Mouse (Mus musculus): ENCODE results near the gene Lama2. TPM values are rescaled to one million over a fixed set of nuclear protein-coding genes. Genes with fewer than 3 reads are reported as not detected.

Lama2 gene
- total and polyA plus RNA-seq, 2 experiments from 2014 or later: 5.6 to 18.2 TPM

DNA sequence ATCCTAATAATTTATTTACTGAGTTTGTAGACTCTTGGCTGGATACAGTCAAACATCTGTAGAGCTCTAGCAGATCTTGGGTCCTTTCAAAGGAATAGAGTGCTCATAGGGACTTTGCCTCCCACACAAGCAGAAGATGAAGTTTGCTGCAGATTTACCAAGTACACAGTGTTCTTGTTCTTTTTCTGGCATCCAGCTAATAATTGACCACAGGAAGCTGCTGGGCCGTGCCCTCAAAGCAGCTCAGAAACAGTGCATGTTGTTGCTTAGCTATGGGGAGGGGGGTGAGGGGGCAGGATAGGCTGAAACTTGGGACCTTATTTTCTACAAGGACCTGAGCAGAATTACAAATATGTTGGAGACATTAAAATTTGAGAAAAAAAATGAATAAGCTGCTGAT lies 232.0 kb downstream of the Lama2 start:
- DNase-seq (ENCODE audit: low spot score) (peak; percentile 41), ATAC-seq (peak; percentile 79)
- Histone ChIP-seq H3K9me3 (ENCODE audit: low read length) (no peaks in the 10 kb centered on the region), H3K27ac (0 out of 2 replicates have a peak overlapping the region, but pooled peaks have one; percentile 0), H3K4me2 (ENCODE audit: low read depth, low read length) (no peak overlapping the region), H3K4me3 (ENCODE audit: low read length) (no peak overlapping the region), H3K9ac (replicated peaks; ENCODE audit: low read length) (no peak overlapping the region), H3K4me1 (ENCODE audit: insufficient read depth, low read length) (no peaks in the 10 kb centered on the region), H3K36me3 (ENCODE audit: insufficient read depth, low read length) (no peaks in the 10 kb centered on the region), H3K27me3 (ENCODE audit: insufficient read depth, low read length) (no peaks in the 10 kb centered on the region)
- WGBS: 29% methylated on average over 1 of the region's 1 CpGs
- TF ChIP-seq CTCF (IDR thresholded peaks at IDR 0.05; ENCODE audit: low read depth): no peak

DNA sequence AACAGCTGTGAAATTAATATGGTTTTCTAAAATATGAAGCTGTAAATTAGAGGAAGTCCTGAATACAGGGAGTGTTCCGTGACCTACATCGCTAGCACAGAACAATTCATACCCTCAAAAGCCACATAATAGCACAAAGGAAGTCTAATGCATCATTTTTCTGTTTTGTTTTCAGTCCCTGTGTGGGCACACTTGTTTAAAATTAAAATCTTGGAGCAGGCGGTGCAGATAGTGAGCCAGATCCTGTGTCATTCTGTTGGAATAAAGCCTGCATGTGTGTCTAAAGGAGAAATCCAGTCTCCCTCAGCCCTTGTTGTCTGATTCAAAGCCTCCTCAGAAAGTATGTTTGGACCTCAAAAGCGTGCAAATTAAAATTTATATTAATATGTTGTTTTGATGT lies 234.9 kb downstream of the Lama2 start:
- Histone ChIP-seq H3K36me3 (ENCODE audit: insufficient read depth, low read length) (no peaks in the 10 kb centered on the region), H3K27ac (no peak overlapping the region), H3K27me3 (ENCODE audit: insufficient read depth, low read length) (no peaks in the 10 kb centered on the region), H3K4me2 (ENCODE audit: low read depth, low read length) (no peak overlapping the region), H3K9me3 (ENCODE audit: low read length) (no peaks in the 10 kb centered on the region), H3K9ac (replicated peaks; ENCODE audit: low read length) (no peak overlapping the region), H3K4me1 (ENCODE audit: insufficient read depth, low read length) (no peaks in the 10 kb centered on the region), H3K4me3 (ENCODE audit: low read length) (no peak overlapping the region)
- 66% methylated on average over 4 of the region's 4 CpGs for WGBS
- TF ChIP-seq CTCF (IDR thresholded peaks at IDR 0.05; ENCODE audit: low read depth): no peak
- DNase-seq (ENCODE audit: low spot score): peak; percentile 22
- ATAC-seq: no peak; the same call in 1 of the 2 replicates

DNA sequence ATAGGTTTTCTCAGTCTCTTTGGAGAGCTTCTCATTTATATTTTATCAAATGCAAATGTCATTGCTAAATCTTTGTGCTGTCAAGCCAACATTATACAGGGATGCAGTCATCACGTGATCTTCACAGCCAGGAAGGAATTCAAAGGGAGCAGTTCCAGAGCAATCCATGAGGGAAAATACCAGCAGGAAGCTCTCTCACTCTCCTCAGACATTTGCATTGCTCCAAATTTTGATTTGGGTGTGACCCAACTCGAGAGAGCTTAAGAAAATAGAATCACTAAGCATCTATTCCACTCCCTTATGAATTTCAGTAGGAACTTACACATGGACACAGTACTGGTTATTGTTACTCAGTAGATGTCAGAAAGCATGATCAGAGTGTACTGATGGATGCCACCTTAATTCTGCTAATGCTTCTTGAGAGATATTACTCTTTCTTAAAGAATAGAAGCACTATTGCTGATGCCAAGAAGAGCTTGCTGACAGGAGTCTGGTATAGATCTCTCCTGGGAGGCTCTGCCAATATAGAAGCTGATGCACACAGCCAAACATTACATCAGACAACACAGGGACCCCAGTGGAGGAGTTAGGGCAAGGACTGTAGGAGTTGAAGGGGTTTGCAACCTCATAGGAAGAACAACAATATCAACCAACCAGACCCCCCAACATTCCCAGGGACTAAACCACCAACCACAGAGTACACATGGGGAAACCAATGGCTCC lies 236.5 kb downstream of the Lama2 start:
- H3K4me2 ChIP-seq (ENCODE audit: low read depth, low read length): no peak overlapping the region
- H3K9ac ChIP-seq (replicated peaks; ENCODE audit: low read length): no peak overlapping the region
- ATAC-seq (no peak), DNase-seq (ENCODE audit: low spot score) (no peak)
- no peaks in the 10 kb centered on the region for H3K27me3 ChIP-seq (ENCODE audit: insufficient read depth, low read length)
- 61% methylated on average over 2 of the region's 2 CpGs for WGBS
- H3K36me3 ChIP-seq (ENCODE audit: insufficient read depth, low read length): no peaks in the 10 kb centered on the region
- H3K4me1 ChIP-seq (ENCODE audit: insufficient read depth, low read length): no peaks in the 10 kb centered on the region
- H3K9me3 ChIP-seq (ENCODE audit: low read length): no peaks in the 10 kb centered on the region
- no peak overlapping the region for H3K4me3 ChIP-seq (ENCODE audit: low read length)
- H3K27ac ChIP-seq: no peak overlapping the region
- no peak for TF ChIP-seq CTCF (IDR thresholded peaks at IDR 0.05; ENCODE audit: low read depth)

DNA sequence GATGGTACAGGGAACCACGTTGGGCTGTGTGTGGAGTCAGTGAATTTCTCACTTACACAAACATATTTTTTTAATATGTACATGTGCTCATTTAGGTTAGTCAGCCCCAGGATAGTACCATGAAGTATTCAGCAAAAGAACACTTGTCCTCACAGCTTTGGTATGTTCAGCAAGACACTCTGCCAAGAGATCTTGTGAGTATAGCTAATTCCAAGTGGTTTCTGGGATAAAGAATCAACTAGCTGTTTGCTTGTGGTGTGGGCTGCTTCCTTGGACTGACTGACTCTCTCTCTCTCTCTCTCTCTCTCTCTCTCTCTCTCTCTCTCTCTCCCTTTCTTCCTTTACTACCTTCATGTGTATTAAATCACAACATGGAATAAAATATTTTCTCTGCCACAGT lies 241.3 kb downstream of the Lama2 start:
- H3K27me3 ChIP-seq (ENCODE audit: insufficient read depth, low read length): no peaks in the 10 kb centered on the region
- no peaks in the 10 kb centered on the region for H3K4me1 ChIP-seq (ENCODE audit: insufficient read depth, low read length)
- no peaks in the 10 kb centered on the region for H3K9me3 ChIP-seq (ENCODE audit: low read length)
- 59% methylated on average over 1 of the region's 1 CpGs for WGBS
- no peak overlapping the region for H3K27ac ChIP-seq
- H3K9ac ChIP-seq (replicated peaks; ENCODE audit: low read length): no peak overlapping the region
- no peak for TF ChIP-seq CTCF (IDR thresholded peaks at IDR 0.05; ENCODE audit: low read depth)
- no peak overlapping the region for H3K4me3 ChIP-seq (ENCODE audit: low read length)
- H3K4me2 ChIP-seq (ENCODE audit: low read depth, low read length): no peak overlapping the region
- no peaks in the 10 kb centered on the region for H3K36me3 ChIP-seq (ENCODE audit: insufficient read depth, low read length)
- DNase-seq (ENCODE audit: low spot score) (no peak), ATAC-seq (no peak)

DNA sequence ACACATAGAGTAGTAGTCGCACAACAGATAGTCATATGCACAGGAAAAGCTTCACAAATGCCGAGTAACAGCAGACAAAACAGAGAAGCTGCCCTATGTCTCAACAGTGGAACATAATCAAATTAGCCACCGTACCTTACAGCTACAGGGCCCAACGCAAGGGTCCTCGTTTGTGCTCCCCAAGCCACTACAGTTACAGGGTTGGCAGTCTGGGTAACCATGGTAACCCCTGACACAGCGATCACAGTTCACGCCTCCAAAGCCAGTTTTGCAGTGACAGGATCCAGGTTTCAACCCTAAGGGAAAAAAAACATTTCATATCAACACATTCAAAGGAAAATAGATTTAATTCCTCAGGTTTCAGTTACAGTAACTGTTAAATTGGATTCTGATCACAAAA lies 275.3 kb downstream of the Lama2 start:
- Histone ChIP-seq H3K4me1 (ENCODE audit: insufficient read depth, low read length) (no peaks in the 10 kb centered on the region), H3K27ac (no peak overlapping the region), H3K4me2 (ENCODE audit: low read depth, low read length) (no peak overlapping the region), H3K4me3 (ENCODE audit: low read length) (no peak overlapping the region), H3K9ac (replicated peaks; ENCODE audit: low read length) (no peak overlapping the region), H3K27me3 (ENCODE audit: insufficient read depth, low read length) (no peaks in the 10 kb centered on the region), H3K9me3 (ENCODE audit: low read length) (no peaks in the 10 kb centered on the region), H3K36me3 (ENCODE audit: insufficient read depth, low read length) (no peaks in the 10 kb centered on the region)
- WGBS: 29% methylated on average over 7 of the region's 7 CpGs
- no peak for ATAC-seq
- peak; percentile 17 for DNase-seq (ENCODE audit: low spot score)
- TF ChIP-seq CTCF (IDR thresholded peaks at IDR 0.05; ENCODE audit: low read depth): no peak

DNA sequence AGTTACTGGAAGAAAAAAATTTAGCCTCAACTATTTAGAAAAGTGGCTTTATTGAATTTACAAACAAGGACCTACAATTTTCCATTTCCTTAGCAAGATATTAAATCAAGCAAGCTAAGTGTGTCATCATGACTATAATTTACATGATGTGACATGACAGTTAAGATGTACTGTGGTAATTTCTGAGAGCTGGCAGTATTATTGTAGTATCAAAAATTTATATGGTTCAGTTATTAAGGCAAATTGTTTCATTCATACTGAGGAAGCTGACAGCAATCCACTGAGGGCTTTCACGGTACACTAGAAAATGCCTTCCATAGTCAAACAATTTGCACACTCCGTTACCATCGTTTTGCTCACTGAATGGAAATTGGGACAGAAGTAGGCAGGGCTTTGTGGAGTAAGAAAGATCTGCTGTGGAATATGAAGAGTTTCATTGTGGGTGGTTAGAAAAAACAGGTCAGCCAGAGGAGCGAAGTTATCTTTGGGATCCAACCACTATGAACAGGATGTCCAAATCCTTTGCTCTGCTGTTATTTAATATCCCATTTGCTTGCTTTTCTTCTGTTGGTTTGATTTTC lies 297.1 kb downstream of the Lama2 start:
- peak; percentile 56 for ATAC-seq
- 29% methylated on average over 4 of the region's 4 CpGs for WGBS

DNA sequence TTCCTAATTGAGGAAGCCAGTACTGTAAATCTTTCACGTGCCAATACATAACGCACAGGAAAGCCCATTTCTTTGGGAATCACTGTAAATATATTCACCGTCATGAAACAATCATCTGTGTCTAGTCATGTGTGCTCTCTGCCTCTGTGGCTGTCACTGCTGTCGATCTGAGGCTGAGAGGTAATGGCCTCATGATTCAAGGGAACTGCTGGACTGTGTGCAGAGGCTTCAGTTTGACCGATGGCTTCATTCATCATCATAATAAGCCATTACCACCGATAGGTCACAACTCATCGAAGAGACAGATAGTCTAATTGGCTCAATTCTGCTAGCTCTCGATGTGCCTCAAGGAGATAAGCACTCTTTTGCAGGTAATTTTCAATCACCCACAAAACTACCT lies 312.1 kb downstream of the Lama2 start:
- no peaks in the 10 kb centered on the region for H3K36me3 ChIP-seq (ENCODE audit: insufficient read depth, low read length)
- no peaks in the 10 kb centered on the region for H3K9me3 ChIP-seq (ENCODE audit: low read length)
- no peak for DNase-seq (ENCODE audit: low spot score)
- no peak overlapping the region for H3K4me2 ChIP-seq (ENCODE audit: low read depth, low read length)
- H3K27ac ChIP-seq: no peak overlapping the region
- WGBS: 71% methylated on average over 8 of the region's 8 CpGs
- no peaks in the 10 kb centered on the region for H3K27me3 ChIP-seq (ENCODE audit: insufficient read depth, low read length)
- H3K4me1 ChIP-seq (ENCODE audit: insufficient read depth, low read length): no peaks in the 10 kb centered on the region
- ATAC-seq: no peak
- no peak overlapping the region for H3K4me3 ChIP-seq (ENCODE audit: low read length)
- H3K9ac ChIP-seq (replicated peaks; ENCODE audit: low read length): no peak overlapping the region
- no peak for TF ChIP-seq CTCF (IDR thresholded peaks at IDR 0.05; ENCODE audit: low read depth)

More for the DNA sequence above, 297.1 kb downstream of the Lama2 start:
- Histone ChIP-seq H3K4me2 (ENCODE audit: low read depth, low read length) (no peak overlapping the region), H3K9ac (replicated peaks; ENCODE audit: low read length) (no peak overlapping the region), H3K4me3 (ENCODE audit: low read length) (no peak overlapping the region), H3K27me3 (ENCODE audit: insufficient read depth, low read length) (no peaks in the 10 kb centered on the region), H3K27ac (no peak overlapping the region), H3K9me3 (ENCODE audit: low read length) (no peaks in the 10 kb centered on the region), H3K4me1 (ENCODE audit: insufficient read depth, low read length) (no peaks in the 10 kb centered on the region), H3K36me3 (ENCODE audit: insufficient read depth, low read length) (no peaks in the 10 kb centered on the region)
- DNase-seq (ENCODE audit: low spot score): peak; percentile 40
- TF ChIP-seq CTCF (IDR thresholded peaks at IDR 0.05; ENCODE audit: low read depth): no peak
